Mouse (Mus musculus) v-Abl transformed pro-B cells (cell line): Measurements from ENCODE around the gene Fgf12.

ENCODE experiments used
- in situ Hi-C, 2 experiments: fragments of 400-800 bp; cut with MboI; formaldehyde crosslinking; loops; one replicate each; pipeline ENCODE4 v1.15.1; 2025; ENCODE audit not compliant: unreplicated experiment in 2 of 2

Gene Fgf12

DNA sequence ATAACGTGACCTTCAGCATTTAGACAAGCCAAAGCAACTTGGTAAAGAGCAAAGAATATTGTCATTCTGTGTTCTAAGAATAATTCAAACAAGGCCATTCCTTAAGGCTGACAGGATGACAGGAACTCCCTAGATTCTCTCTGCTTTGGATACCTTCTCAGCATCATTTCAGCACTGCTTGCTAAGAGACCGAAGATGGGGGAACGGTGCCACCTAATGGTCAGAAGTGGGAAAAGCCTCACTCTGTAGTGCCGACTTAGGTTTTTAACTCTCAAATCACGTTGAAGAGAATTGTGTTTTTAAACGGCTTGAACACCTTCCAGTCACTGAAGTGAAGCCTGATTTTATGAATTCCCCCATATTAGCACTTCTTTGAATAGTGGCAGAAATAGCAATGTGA, 262.4 kb downstream of the Fgf12 start:
- in situ Hi-C loops = loop anchor here in 1 of 2 experiments (25.0 kb wide), 1 partner anchor 1003 kb away; no protein-coding TSS in a partner anchor

DNA sequence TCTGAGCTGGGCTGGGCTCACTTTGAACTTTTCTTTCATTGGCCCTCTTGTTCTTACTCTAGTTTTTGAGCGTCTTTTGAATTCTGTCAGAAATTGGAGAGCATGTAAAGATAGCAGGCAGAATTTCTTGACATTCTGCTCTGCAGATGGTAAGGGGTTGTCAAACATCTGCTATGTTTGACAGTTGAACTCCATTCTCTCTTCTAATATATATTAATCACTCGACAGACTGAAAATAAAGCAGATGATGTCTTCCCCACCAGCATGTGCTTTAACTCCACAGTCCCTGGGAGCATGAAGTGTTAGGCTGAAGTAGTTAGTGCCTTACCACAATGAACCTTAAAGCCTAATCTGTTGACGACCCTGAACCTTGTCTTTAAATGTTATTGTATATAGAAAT, 267.9 kb downstream of the Fgf12 start:
- in situ Hi-C loops = loop anchor here (5.0 to 25.0 kb wide), 2 partner anchors 998 to 1013 kb away; no protein-coding TSS in a partner anchor

DNA sequence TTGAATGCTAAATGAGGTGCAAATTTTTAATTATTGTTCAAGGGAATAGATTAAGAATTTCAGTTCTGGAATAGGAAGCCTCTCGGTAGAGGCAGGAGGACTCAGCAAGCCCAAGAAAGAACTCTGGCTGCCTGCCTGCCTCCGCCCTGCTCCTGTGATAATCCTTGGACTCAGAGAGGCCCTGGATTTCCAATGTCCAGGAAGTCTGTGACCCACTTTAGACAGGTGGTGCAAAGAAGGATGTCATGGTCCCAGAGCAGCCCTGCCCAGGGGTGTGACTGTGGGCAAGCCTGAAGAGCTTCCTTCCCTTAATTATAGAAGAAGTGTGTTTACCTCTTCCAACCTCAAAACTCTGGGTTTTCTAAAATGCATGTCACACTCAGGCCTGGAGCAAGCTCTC, 273.8 kb downstream of the Fgf12 start:
- in situ Hi-C loops = loop anchor here in 1 of 2 experiments (25.0 kb wide), 1 partner anchor 992 kb away; no protein-coding TSS in a partner anchor

DNA sequence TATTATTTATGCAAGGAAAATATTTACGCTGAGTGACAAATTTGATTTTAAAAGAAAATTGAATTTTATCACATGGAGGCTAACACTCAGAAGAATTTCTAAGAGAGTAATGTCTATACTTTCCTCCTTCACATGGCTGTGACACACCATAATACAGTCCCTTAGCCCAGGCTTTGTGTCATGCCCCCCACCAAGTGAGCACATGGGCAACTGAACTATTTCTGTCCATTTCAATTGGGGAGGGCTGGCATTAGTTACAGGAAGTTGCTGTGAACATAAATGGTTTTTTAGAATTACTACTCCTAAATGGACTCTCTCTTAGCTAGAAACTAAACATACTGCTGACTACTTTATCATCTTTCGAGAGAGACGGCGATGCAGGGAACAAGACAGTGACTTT, 276.2 kb downstream of the Fgf12 start:
- in situ Hi-C loops = loop anchor here in 1 of 2 experiments (25.0 kb wide), 1 partner anchor 989 kb away; no protein-coding TSS in a partner anchor

DNA sequence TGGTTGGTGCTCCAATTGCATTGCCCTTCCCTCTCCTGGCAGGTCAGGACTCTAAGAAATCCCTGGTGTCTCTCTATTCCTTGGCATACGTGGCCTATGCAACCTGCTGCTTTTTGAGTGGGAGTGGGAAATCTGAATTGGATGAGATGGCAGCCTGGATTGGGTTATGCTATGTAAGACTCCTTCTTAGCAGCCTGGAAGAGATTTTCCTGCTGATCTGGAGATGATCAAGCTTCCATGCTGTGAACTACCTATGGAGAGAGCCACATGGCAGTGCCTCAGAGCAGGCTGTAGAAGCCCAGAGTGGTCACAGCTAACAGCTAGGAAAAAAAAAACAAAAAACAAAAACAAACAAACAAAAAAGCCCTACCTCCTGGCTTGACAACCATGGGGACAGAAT, 277.3 kb downstream of the Fgf12 start:
- in situ Hi-C loops = loop anchor here in 1 of 2 experiments (25.0 kb wide), 1 partner anchor 988 kb away; no protein-coding TSS in a partner anchor

DNA sequence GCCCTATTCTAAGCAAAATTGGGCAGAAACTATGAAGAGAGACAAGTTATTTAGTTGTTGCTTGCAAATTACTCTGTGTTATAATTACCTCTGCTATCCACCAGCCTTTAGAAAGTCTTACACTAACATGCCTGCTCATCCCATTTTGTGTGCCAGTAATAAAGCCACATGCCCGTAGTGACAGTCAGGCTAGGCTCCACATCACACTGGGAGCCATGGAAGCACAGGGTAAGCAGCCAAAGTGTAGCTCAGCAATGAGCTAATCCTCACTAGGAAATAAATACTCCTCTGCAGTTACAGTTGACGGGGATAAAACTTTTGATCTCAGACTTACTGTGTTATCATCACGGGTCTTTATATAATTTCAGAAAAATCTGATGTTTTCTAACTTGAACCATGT, 298.0 kb downstream of the Fgf12 start:
- in situ Hi-C loops = no loop called here

DNA sequence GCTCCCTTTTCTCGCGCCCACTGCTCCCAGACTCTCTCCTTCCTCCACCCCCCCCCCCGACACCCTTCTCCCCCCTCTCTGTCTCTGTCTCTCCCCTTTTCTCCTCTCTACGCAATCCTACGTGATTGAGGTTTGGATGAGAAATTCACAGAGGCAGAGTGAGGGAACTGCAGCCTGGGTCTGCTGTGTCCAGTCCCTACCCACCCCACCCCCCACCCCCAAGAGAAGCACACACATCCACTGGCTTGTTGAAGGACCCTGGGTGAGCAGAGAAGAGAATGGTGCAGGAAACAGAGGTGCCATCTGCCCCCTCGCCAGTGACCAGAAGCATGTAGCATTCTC, 305.8 kb downstream of the Fgf12 start:
- in situ Hi-C loops = no loop called here

DNA sequence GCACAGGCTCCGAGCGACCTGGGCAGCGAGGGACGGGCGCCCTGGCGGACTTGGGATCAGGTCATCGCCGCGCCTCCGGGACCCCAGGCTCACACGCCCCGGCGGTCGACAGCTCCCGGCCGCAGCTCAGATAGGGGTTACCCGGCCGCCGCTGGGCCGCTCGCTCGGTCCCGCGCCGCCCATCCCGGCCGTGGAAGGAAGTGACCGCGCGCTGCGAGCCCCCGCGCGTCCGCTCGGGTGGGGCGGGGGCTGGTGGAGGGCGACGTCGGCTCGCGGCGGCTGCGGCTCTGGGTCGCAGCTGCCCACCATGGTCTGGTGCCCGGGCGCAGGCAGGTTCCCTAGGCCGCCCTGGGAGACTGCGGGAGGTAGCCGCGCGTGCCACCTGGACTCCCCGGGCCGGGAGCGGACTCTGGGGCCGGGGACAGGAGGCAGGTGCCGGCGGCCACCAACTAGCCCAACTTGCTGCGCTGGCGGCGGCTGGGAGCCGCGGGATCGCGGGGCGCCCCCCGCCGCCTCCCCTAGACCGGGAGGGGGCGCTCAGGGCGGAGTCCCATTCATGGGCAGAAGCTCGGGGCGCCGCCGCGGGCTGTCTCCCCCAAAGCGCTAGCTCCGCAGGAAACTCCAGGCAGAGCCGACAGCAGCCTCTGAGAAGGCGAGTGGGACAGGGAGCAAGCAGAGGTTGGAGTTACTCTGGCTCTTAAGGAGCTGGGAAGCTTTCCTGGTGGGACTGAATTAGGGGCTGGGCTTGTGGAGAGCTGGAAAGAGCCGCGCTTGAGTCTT, 306.3 kb downstream of the Fgf12 start:
- in situ Hi-C loops = no loop called here

DNA sequence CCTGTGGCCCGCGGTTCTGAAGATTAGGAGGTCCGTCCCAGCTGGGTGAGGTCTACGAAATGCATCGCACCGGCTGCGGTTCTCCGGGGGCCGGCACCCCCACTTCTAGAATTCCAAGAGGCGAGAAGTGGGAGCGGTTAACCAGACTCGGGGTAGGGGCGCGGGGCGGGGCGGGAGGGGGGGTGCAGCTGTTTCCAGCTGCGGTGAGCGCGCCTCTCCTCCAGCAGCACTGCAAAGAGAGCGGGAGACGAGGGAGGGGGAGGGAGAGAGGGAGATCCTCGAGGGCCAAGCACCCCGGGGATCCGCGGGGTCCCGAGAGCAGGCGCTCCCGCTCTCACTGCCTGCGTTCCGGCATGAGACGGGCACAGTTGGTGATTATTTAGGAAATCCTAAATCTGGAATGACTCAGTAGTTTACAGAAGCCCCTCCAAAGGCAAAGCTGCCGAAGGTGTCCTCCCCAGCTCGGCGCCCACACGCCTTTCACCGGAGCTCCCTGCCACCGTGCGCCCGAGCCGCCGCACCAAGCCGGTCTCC, 307.0 kb downstream of the Fgf12 start:
- in situ Hi-C loops = no loop called here

DNA sequence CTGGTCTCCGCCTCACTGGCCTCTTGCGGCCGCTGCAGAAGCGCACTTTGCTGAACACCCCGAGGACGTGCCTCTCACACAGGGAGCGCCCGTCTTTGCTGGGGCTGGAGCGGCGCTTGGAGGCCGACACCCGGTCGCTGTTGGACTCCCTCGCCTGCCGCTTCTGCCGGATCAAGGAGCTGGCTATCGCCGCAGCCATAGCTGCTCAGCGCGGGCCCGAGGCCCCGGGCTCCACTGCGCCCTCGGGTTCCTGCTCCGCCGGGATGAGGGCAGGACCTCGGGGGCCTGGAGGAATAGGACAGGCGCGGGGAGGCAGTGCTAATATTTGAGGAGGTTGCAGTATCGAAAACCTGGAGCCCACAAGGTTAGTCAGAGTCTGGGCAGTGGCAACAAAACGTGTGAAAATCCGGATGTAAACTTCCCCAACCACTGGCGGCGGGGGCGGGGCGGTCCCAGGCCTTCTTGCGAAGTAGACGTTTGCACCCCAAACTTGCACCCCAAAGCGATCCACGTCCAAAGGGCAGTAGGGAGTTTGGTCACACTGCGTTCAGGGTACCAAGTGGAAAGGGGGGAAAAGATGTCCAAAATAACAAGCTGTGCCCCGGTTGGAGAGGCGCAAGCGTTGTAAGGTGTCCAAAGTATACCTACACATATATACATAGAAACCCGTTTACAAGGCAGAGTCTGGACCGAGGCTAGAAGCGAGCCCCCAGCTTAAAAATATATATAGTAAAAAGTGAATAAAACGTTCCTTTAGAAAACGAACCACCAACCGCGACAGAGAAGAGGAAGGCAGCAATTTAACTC, 307.7 kb downstream of the Fgf12 start:
- in situ Hi-C loops = no loop called here

DNA sequence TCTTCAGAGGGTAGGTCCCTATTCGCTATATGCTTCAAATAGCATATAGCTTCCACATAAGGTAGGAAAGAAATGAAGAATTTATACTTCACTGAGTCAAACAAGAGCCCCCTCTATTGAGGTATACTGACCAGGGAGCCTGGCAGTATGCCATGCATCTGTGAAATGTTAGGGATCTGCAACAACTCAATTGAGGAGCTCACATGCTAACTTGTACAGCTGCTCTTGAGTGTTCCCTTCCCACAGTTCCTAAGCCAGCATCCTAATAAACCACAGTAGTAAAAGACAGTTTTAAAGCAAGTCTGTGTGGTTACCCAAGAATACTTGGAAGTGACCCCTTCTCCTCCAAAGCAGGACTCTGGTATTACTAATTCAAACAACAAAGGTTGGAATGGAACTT, 331.3 kb downstream of the Fgf12 start:
- in situ Hi-C loops = no loop called here

DNA sequence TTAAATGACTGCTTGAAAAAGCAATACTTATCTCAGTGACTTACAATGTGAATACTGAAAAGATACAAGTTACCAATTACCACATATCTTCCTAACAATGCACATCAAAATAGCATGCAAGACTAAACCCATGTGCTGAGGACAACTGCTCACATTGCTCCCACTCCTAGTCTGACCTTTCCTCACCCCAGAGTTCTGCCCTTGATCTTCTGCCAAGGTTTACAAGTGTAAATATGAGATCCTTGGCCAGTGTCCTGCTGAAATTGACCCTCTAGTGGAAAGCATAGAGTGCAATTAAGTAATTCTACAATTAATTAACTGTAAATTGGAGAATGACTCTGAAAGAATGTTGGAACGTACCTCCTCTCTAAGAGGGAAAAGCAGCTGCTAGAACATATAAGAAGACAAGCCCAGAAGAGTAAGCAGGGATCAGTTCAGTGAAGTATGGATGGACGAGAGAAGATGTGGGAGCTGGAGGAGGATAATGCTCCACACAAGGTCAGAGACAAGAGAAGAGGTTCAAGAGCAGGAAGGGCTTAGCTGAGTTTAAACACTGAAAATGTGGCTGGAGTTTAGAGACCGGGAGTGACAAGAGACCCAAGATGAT, 333.1 kb downstream of the Fgf12 start:
- in situ Hi-C loops = no loop called here

DNA sequence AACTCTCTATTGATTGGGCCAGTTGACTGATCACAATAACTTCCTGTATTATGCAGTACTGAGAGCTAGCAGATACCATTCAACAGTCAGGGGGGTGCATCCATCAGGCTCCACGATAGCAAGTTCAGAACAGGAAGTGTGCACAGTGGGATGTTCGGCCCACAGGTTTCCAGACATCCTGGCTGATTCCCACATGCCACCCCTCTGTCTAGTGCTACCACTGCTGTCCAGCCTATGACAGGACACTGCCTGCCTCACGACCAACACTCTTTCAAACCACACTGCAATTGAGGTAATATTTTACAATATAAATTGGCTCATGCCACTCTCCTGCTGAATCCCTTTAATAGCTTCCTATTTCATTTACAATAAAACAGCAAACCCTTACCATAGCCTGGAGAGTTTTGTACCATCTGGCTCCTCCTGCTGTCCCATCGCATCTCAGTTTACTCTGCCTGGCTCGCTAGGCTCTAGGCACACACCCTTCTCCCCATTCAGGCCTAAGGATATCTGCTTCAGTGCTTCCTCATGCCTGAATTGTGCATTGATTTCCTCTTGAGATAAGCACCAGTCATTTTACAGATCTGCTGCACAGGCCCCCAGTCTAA, 341.6 kb downstream of the Fgf12 start:
- in situ Hi-C loops = no loop called here

DNA sequence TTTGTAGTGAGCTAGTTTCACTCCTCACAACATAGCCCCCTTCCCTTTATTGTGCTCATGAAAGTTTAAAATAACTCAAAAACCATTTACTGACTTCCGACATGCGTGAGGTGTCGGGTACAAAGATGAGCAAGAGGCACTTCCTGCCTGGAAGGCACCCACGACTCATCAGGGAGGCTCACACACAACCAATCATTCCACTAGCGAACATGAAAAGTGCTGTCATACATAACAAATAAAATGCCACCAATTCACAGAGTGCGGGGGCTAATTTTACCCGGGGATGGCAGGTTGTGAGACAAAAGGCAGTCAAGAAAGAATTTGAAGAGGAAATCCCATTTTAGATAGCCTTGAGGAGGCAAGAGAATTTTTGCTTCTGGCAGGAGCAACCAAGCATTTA, 344.6 kb downstream of the Fgf12 start:
- in situ Hi-C loops = no loop called here

DNA sequence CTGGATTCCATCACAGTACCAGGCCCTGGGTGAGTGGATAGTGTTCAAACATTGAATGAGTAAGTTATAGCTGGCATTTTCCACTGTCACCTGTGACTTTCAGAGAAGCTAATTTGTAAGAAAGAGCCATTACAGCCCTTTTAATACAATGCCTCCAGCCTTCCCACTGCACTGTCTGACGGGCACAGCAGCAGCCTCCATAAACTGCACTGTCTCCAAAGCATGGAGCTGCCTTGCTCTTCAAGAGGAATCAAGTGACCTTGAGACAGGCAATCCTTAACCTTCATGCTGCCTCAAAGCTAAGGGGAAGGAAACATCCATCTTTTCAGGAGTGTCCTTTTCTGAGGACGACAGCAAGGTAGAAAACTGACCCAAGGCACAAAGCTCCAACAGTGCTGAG, 345.0 kb downstream of the Fgf12 start:
- in situ Hi-C loops = no loop called here

DNA sequence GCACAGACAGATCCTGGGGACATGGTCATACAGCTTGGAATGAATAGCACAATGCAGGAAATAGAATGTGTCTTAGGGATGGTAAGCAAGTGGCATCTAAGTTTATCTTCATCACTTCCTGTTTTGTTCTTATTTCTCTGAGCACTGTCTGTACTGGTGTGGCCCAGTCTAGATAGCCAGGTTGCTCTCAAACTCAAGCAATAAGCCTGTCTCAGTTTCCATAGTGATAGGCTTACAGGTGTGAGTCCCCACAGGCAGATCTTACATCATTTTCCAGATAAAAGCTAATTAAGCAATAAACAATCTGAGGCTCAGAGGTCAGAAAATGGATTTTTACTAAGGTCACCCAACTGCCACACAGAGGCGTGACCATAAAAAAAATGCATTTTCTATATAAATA, 348.7 kb downstream of the Fgf12 start:
- in situ Hi-C loops = no loop called here

DNA sequence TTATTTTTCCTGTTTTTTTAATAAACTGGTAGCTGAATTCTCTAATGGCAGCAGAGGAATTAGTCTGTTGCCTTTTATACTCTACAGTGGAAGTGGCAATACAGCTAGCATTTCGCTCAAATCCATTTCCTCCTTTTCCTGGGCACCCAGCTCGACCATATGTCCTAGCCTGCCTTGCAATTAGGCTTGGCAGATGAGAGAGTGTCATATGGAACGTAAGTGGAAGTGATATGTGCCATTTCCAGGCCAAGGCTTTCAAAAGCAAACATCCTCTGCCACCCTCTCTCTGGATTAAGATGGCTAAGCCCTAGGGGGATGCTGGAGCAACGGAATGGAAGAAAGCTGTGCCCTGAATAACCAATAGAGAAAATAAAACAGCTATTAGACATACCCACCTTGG, 350.2 kb downstream of the Fgf12 start:
- in situ Hi-C loops = no loop called here

DNA sequence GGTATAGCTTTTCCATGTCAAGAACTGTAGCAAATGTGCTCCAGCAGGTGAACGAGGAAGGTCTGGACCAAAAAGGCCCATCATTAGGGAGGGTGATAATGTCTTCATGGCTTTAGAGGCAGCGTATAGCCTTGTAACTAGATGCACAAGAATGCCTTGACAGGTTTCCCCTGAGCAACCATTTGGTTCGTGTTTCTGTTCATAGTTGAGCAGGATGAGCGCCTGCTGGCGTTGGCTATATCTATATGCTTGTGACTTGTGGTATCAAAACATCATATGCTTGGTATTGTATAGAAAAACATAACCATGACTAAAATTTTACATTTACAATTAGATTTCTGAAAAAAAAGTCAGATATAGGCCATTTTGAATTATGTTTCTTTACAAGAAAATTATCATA, 361.6 kb downstream of the Fgf12 start:
- in situ Hi-C loops = no loop called here

DNA sequence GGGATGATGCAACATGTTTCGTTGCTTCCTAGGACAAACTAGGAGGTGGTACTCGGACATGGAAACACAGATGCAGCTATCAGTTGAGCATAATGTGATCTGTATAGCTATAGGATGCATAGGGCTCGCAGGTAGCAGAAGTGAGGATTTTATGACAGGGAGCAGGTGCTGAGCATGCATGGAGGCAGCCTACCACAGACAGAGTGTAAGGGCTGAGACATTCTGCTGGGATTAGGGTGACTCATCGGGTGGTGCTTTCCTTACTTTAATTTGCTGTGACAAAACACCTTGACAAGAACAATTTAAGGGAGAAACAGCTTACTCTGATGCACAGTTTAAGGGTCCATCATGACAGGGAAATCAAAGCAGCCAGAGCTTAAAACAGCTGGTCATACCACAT, 363.8 kb downstream of the Fgf12 start:
- in situ Hi-C loops = no loop called here

DNA sequence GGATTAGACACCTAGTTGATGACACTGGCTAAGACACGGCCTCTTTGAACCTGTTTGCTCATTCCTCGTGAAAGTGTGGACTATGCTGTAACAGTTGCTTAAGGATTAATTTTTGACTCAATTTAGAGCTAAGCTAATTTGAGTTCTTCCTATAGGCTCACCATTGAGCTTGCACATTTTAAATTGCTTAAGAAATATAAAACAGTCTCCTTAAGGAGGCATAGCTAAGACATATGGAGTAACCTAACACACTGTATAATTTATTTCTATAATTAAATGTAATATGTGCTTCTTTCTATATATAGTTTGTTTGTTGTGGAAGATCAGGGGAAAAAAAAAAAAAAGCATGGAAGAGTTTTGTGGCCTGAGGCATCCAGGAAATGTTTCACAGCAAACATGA, 378.1 kb downstream of the Fgf12 start:
- in situ Hi-C loops = no loop called here

DNA sequence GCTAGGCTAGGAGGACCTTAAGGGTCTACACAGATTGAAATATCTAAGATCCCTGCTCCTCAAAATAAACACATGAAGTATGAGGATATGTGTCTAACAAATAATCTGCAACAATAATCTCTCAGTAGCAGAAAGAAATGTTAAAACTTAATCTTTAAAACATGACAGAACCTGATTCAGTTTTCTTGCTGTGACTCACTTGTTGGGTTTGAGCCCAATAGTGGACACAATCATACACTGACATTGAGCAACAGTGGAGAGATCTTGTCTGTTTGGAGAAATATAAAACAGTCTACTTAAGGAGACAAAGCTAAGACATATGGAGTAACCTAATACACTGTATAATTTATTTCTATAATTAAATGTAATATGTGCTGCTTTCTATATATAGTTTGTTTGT, 379.6 kb downstream of the Fgf12 start:
- in situ Hi-C loops = no loop called here
